Mouse (Mus musculus) heart, postnatal 10 days (tissue): ENCODE data around the gene P4ha1. TPM values are rescaled to one million over a fixed set of nuclear protein-coding genes. Genes with fewer than 3 reads are reported as not detected.
"Not testable (repeated sequence)": the region's sequence is repeated elsewhere in the genome, so short reads cannot be mapped to it uniquely, and the experiment has no call there.

ENCODE experiments used
- DNase-seq, 2 experiments: peaks; one replicate each; pipeline ENCODE4 v3.0.0; 2021
- intact Hi-C: fragments of 180-260 bp; cut with DNase I; formaldehyde crosslinking; loops from one replicate; pipeline ENCODE4 v1.15.1; 2025
- total RNA-seq, 2 experiments: library from RNA; stranded (reverse); gene quantifications; 2 replicates each; pipeline ENCODE4 v1.2.3; 2021

Gene P4ha1
- 10 to 100 TPM; 22.7 to 24.6 TPM for total RNA-seq

GRCm38 (mm10) chr10:59323100-59323487, at the start of gene P4ha1:
TSS of gene P4ha1 (plus strand) at chr10:59323296.
- intact Hi-C loops: no loop called here
- peak; percentile 99 for DNase-seq

DNA sequence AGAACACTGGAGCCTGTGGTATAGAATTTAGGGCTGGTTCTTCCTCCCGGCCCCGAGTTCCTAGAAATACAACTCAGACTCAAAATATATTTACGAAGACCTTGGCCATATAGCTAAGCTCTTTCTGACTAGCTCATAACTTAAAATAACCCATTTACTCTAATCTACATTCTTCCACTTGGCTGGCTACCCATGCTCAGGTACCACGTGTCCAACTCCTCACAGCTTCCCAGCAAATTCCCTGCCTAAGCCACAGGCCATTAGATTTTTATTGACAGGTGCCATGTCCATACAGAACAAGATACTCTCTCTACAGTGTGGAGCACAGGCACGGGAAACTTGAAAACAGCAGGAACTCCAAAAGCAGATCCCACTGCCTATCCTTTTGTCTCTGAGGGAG, 47.4 kb upstream of the P4ha1 start:
- DNase-seq: no peak
- intact Hi-C loops: no loop called here

GRCm38 (mm10) chr10:59277116-59277515, 46.0 kb upstream of the P4ha1 start:
- intact Hi-C loops: no loop called here
- DNase-seq: no peak

GRCm38 (mm10) chr10:59277729-59278475, 45.2 kb upstream of the P4ha1 start:
- intact Hi-C loops: no loop called here
- DNase-seq: no peak

DNA sequence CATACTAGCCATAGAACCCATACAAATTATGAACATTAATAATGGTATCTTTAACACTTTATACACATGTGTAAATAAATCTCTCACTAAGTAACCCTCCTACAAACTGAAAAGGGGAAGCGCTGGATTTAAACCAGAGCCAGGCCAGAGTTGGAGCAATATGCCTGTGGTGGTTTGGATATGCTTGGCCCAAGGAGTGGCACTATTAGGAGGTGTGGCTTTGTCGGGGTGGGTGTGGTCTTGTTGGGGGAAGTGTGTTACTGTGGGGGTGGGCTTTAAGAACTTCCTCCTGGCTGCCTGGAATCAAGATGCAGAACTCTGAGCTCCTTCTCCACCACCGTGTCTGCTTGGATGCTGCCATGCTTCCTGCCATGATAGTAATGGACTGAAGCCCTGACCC, 39.9 kb upstream of the P4ha1 start:
- no peak for DNase-seq
- intact Hi-C loops: no loop called here

GRCm38 (mm10) chr10:59283749-59284148, 39.3 kb upstream of the P4ha1 start:
- no peak for DNase-seq
- intact Hi-C loops: no loop called here

- intact Hi-C loops: no loop called here
- DNase-seq: peak in 1 of 2 experiments; percentile 18
These were observed 37.6 kb upstream of the P4ha1 start for GRCm38 (mm10) chr10:59285530-59285929.

- intact Hi-C loops: no loop called here
- DNase-seq: no peak
These were observed 35.8 kb upstream of the P4ha1 start for GRCm38 (mm10) chr10:59287251-59287650.

DNA sequence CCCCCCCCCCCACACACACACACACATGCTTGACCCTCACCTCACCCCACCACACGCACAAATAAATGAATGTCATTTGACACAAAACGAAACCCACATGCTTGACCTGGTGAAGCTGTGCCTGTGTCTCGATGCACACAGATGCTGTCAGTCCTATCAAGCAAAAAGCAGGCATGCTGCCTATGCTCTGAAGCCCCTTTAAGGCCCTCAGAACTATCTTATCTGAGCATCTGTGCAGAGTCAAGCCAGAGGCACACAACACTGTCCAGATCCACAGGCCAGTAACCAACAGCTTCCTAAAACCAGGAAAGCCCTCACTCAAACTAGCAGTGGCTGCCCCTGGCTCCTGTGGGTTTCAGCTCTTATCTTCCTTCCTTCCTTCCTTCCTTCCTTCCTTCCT, 35.4 kb upstream of the P4ha1 start:
- DNase-seq: no peak
- intact Hi-C loops: no loop called here

DNA sequence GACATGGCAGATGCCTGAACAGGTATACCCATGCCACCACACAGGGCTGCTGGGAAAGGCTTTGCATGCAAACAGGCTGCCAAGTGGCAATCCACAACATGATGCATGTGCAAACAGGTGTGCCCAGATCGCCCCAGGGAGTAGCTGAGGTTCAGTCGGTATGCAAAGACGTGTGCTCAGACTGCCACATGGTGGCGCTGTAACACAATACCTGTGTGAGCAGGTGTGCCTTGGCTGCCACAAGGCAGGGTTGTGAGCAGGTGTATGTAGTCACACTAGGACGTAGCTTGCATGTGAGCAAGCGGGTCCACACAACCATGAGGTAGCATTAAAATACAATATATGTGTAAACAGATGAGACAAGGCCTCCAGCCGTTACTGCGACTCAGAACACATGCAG, 34.0 kb upstream of the P4ha1 start:
- no peak for DNase-seq
- intact Hi-C loops: no loop called here

GRCm38 (mm10) chr10:59291536-59291935, 31.6 kb upstream of the P4ha1 start:
- DNase-seq: no peak
- intact Hi-C loops: loop anchor here (5.0 kb wide), 1 partner anchor 69 kb away; the partner anchor contains the start of genes Sept10 and Sowahc

- no peak for DNase-seq
- intact Hi-C loops: loop anchor here (1.0 to 5.0 kb wide), 3 partner anchors 70 to 183 kb away; partner anchors contain the start of genes Sept10 and Sowahc
These were observed 31.0 kb upstream of the P4ha1 start for GRCm38 (mm10) chr10:59292079-59292478.

- intact Hi-C loops: loop anchor here (1.0 to 5.0 kb wide), 3 partner anchors 70 to 183 kb away; partner anchors contain the start of genes Sept10 and Sowahc
- DNase-seq: peak; percentile 80 to 85
These were observed 30.5 kb upstream of the P4ha1 start for GRCm38 (mm10) chr10:59292558-59292957.

DNA sequence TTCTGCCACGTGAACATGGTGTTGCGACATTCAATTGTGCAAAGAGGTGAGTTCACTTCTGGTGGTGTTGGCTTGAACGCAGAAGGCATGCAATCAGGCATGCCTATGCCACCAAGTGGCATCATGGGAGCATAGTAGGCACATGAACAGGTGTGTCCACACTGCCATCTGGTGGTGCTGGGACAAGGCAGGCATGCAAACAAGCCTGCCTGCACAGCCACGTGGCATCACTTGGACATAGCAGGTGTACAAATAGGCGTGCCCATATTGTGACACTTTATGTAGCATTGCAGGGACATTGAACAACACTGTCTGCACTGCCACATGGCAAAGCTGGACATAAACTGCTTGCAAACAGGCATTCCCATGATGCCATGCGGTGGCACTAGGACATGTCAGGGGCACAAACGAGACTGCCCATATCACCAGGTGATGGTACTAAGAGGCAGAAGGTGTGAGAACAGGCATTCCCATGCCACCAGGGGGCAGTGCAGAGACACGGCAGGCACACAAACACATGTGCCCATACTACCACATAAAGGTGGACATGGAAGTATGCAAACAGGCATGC, 27.8 kb upstream of the P4ha1 start:
- peak; percentile 65 to 76 for DNase-seq
- intact Hi-C loops: loop anchor here (5.0 kb wide), 2 partner anchors 483 to 572 kb away; partner anchors contain the start of gene Sh3rf3

DNA sequence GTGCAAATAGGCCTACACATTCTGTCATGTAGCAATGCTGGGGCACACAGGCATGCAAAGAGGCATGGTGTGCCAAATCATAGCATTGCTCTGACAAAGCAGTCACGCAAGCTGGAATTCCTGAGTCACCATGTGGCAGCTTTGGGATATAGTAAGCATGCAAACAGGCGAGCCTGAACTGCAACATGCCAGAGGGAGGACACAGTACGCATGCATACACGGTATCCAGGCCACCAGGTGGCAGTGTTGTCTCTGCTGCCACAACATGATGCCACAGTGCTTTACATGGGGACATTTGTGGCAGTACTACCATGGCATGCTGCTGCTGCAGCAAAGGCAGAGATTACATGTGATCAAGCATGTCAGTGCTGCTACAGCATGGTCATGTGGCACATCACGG, 26.8 kb upstream of the P4ha1 start:
- intact Hi-C loops: loop anchor here (1.0 to 5.0 kb wide), 3 partner anchors 62 to 571 kb away; partner anchors contain the start of gene Sh3rf3
- peak; percentile 83 to 88 for DNase-seq

DNA sequence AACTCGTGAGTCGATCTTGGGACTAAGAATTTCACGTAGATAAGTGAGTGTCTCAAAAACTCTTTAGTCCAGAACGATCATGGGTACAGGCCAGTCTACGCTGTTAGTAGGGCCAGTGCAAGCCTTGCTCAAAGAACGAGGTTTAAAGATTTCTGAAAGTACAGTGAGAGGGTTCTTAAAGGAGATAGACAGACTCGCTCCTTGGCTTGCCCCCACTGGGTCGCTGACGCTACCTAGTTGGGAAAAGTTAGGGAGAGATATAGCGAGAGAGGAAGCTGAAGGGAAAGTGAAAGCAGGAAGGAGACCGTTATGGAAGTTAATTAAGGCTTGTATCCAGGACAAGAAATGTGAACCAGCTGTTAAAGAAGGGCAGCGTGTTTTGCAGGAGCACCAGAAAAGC, 20.4 kb upstream of the P4ha1 start:
- intact Hi-C loops: not testable (repeated sequence)
- DNase-seq: peak in 1 of 2 experiments; percentile 33

- peak; percentile 33 to 57 for DNase-seq
- intact Hi-C loops: loop anchor here (2.0 kb wide), 1 partner anchor 50 kb away; no protein-coding TSS in a partner anchor
These were observed 13.9 kb upstream of the P4ha1 start for GRCm38 (mm10) chr10:59308993-59309715.

- intact Hi-C loops: loop anchor here (5.0 kb wide), 1 partner anchor 557 kb away; no protein-coding TSS in a partner anchor
- DNase-seq: no peak
These were observed 13.0 kb upstream of the P4ha1 start for GRCm38 (mm10) chr10:59310124-59310523.

GRCm38 (mm10) chr10:59310691-59311457, 12.2 kb upstream of the P4ha1 start:
- intact Hi-C loops: loop anchor here (5.0 kb wide), 1 partner anchor 556 kb away; no protein-coding TSS in a partner anchor
- peak; percentile 73 to 77 for DNase-seq

DNA sequence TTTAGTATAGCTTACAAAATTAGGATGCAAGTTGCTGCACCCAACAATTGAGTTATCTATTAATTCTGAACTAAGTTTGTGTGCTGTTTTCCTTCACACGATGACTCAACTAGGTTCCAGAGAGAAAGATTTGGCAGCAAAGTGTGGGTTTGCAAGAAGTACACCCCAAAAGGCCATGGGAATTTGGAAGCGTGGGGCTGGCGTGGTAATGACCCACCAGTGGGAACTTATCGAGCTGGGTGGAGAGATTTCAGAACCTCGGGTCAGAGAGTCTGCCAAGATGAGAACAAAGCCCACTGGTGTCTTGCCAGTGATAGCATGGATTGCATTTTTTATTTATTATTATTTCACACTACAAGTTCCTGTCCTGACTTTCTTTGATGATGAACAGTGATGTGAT, 11.2 kb upstream of the P4ha1 start:
- DNase-seq: no peak
- intact Hi-C loops: loop anchor here (5.0 kb wide), 1 partner anchor 555 kb away; no protein-coding TSS in a partner anchor
